Mouse (Mus musculus) embryonic facial prominence, embryonic 12.5 days (tissue): ENCODE measurements around the gene D630039A03Rik. TPM values are rescaled to one million over a fixed set of nuclear protein-coding genes. Genes with fewer than 3 reads are reported as not detected.

Experiments
- polyA plus RNA-seq: library from polyadenylated mRNA; unstranded; fragments of >200 nt; fragmentation: Nextera tagmentation; extraction: Ambion mirVana; gene quantifications from 2 replicates; pipeline ENCODE4 v1.2.1, GENCODE M21; 2016

The D630039A03Rik gene
- polyA plus RNA-seq, 1 experiment from 2014 or later = 0.13 TPM

Other genes with a start within 250 kb of the D630039A03Rik start
- gene Akap2, start 198.6 kb downstream of the D630039A03Rik start, polyA plus RNA-seq = 25.2 and 29.8 TPM in 2 replicates
- gene Txn1, start 40.1 kb upstream of the D630039A03Rik start, polyA plus RNA-seq = 378 and 389 TPM in 2 replicates
- gene Txndc8, start 92.8 kb upstream of the D630039A03Rik start, polyA plus RNA-seq = not detected in 2 replicates